Mouse (Mus musculus): ENCODE data around the gene Flrt1. TPM values are rescaled to one million over a fixed set of nuclear protein-coding genes. Genes with fewer than 3 reads are reported as not detected.

Gene Flrt1
- polyA plus RNA-seq, 1 experiment from 2014 or later: 0.97 TPM

- peaks cover 47% of the 10 kb centered on the region for H3K4me1 ChIP-seq (ENCODE audit: control insufficient read depth, insufficient read depth, low read length)
- H3K36me3 ChIP-seq (ENCODE audit: control insufficient read depth, insufficient read depth, low read length): no peaks in the 10 kb centered on the region
- H3K9me3 ChIP-seq (replicated peaks; ENCODE audit: control insufficient read depth, low read length): no peaks in the 10 kb centered on the region
- H3K9ac ChIP-seq (ENCODE audit: low read depth, low read length): no peak overlapping the region
- H3K4me2 ChIP-seq: no peak overlapping the region
- no peak overlapping the region for H3K27ac ChIP-seq (ENCODE audit: low read depth, low read length)
- no peak overlapping the region for H3K4me3 ChIP-seq (ENCODE audit: low read depth, low read length)
- 71% methylated on average over 1 of the region's 1 CpGs for WGBS (ENCODE audit: insufficient replicate concordance)
- ATAC-seq (replicated peaks; ENCODE audit: insufficient number of reproducible peaks, low FRiP score, low TSS enrichment): no peak
- no peaks in the 10 kb centered on the region; the same call in 1 of the 2 replicates for H3K27me3 ChIP-seq (ENCODE audit: control insufficient read depth, insufficient read depth, low read length)
Observed at GRCm38 (mm10) chr19:7126209-7126608, 20.7 kb upstream of the Flrt1 start.

- no peak overlapping the region for H3K27ac ChIP-seq (ENCODE audit: low read depth, low read length)
Observed at GRCm38 (mm10) chr19:7125526-7126156, 20.1 kb upstream of the Flrt1 start.

GRCm38 (mm10) chr19:7122698-7123306, 17.3 kb upstream of the Flrt1 start:
- Histone ChIP-seq H3K36me3 (ENCODE audit: control insufficient read depth, insufficient read depth, low read length) (no peaks in the 10 kb centered on the region), H3K27me3 (ENCODE audit: control insufficient read depth, insufficient read depth, low read length) (no peaks in the 10 kb centered on the region), H3K9me3 (replicated peaks; ENCODE audit: control insufficient read depth, low read length) (no peaks in the 10 kb centered on the region), H3K4me3 (ENCODE audit: low read depth, low read length) (no peak overlapping the region), H3K4me2 (peak overlapping the region; percentile 54), H3K9ac (ENCODE audit: low read depth, low read length) (0 out of 2 replicates have a peak overlapping the region, but pooled peaks have one; percentile 58), H3K4me1 (ENCODE audit: control insufficient read depth, insufficient read depth, low read length) (peaks cover 34% of the 10 kb centered on the region), H3K27ac (ENCODE audit: low read depth, low read length) (peak overlapping the region; percentile 95)
- 30% methylated on average over 10 of the region's 10 CpGs for WGBS (ENCODE audit: insufficient replicate concordance)
- peak; percentile 58; the same call in 1 of the 2 replicates for ATAC-seq (replicated peaks; ENCODE audit: insufficient number of reproducible peaks, low FRiP score, low TSS enrichment)

More at GRCm38 (mm10) chr19:7125526-7126156, 20.1 kb upstream of the Flrt1 start:
- H3K4me2 ChIP-seq: no peak overlapping the region
- H3K9me3 ChIP-seq (replicated peaks; ENCODE audit: control insufficient read depth, low read length): no peaks in the 10 kb centered on the region
- peaks cover 47% of the 10 kb centered on the region for H3K4me1 ChIP-seq (ENCODE audit: control insufficient read depth, insufficient read depth, low read length)
- H3K27me3 ChIP-seq (ENCODE audit: control insufficient read depth, insufficient read depth, low read length): no peaks in the 10 kb centered on the region
- no peak for ATAC-seq (replicated peaks; ENCODE audit: insufficient number of reproducible peaks, low FRiP score, low TSS enrichment)
- 68% methylated on average over 4 of the region's 4 CpGs for WGBS (ENCODE audit: insufficient replicate concordance)
- no peak overlapping the region for H3K9ac ChIP-seq (ENCODE audit: low read depth, low read length)
- no peaks in the 10 kb centered on the region for H3K36me3 ChIP-seq (ENCODE audit: control insufficient read depth, insufficient read depth, low read length)
- no peak overlapping the region for H3K4me3 ChIP-seq (ENCODE audit: low read depth, low read length)

GRCm38 (mm10) chr19:7122277-7122676, 16.7 kb upstream of the Flrt1 start:
- ATAC-seq (replicated peaks; ENCODE audit: insufficient number of reproducible peaks, low FRiP score, low TSS enrichment): peak; percentile 75
- H3K27ac ChIP-seq (ENCODE audit: low read depth, low read length): peak overlapping the region; percentile 95

GRCm38 (mm10) chr19:7121252-7121651, 15.7 kb upstream of the Flrt1 start:
- Histone ChIP-seq H3K9me3 (replicated peaks; ENCODE audit: control insufficient read depth, low read length) (no peaks in the 10 kb centered on the region), H3K9ac (ENCODE audit: low read depth, low read length) (0 out of 2 replicates have a peak overlapping the region, but pooled peaks have one; percentile 8), H3K36me3 (ENCODE audit: control insufficient read depth, insufficient read depth, low read length) (no peaks in the 10 kb centered on the region), H3K4me2 (no peak overlapping the region), H3K27ac (ENCODE audit: low read depth, low read length) (peak overlapping the region; percentile 95; the same call in 1 of the 2 replicates), H3K4me3 (ENCODE audit: low read depth, low read length) (no peak overlapping the region), H3K27me3 (ENCODE audit: control insufficient read depth, insufficient read depth, low read length) (no peaks in the 10 kb centered on the region), H3K4me1 (ENCODE audit: control insufficient read depth, insufficient read depth, low read length) (peaks cover 36% of the 10 kb centered on the region)
- 67% methylated on average over 11 of the region's 11 CpGs for WGBS (ENCODE audit: insufficient replicate concordance)
- ATAC-seq (replicated peaks; ENCODE audit: insufficient number of reproducible peaks, low FRiP score, low TSS enrichment): no peak

More at GRCm38 (mm10) chr19:7122277-7122676, 16.7 kb upstream of the Flrt1 start:
- no peaks in the 10 kb centered on the region for H3K27me3 ChIP-seq (ENCODE audit: control insufficient read depth, insufficient read depth, low read length)
- peak overlapping the region; percentile 54 for H3K4me2 ChIP-seq
- no peak overlapping the region for H3K4me3 ChIP-seq (ENCODE audit: low read depth, low read length)
- no peaks in the 10 kb centered on the region for H3K9me3 ChIP-seq (replicated peaks; ENCODE audit: control insufficient read depth, low read length)
- 0 out of 2 replicates have a peak overlapping the region, but pooled peaks have one; percentile 58 for H3K9ac ChIP-seq (ENCODE audit: low read depth, low read length)
- no peaks in the 10 kb centered on the region for H3K36me3 ChIP-seq (ENCODE audit: control insufficient read depth, insufficient read depth, low read length)
- peaks cover 36% of the 10 kb centered on the region for H3K4me1 ChIP-seq (ENCODE audit: control insufficient read depth, insufficient read depth, low read length)
- 32% methylated on average over 4 of the region's 4 CpGs for WGBS (ENCODE audit: insufficient replicate concordance)

GRCm38 (mm10) chr19:7117653-7118307, 12.3 kb upstream of the Flrt1 start:
- Histone ChIP-seq H3K27me3 (ENCODE audit: control insufficient read depth, insufficient read depth, low read length) (no peaks in the 10 kb centered on the region), H3K9ac (ENCODE audit: low read depth, low read length) (peak overlapping the region; percentile 43; the same call in 1 of the 2 replicates), H3K36me3 (ENCODE audit: control insufficient read depth, insufficient read depth, low read length) (no peaks in the 10 kb centered on the region), H3K4me1 (ENCODE audit: control insufficient read depth, insufficient read depth, low read length) (peaks cover 41% of the 10 kb centered on the region), H3K4me2 (peak overlapping the region; percentile 11; the same call in 1 of the 2 replicates), H3K27ac (ENCODE audit: low read depth, low read length) (no peak overlapping the region), H3K9me3 (replicated peaks; ENCODE audit: control insufficient read depth, low read length) (no peaks in the 10 kb centered on the region), H3K4me3 (ENCODE audit: low read depth, low read length) (no peak overlapping the region)
- ATAC-seq (replicated peaks; ENCODE audit: insufficient number of reproducible peaks, low FRiP score, low TSS enrichment): no peak
- WGBS (ENCODE audit: insufficient replicate concordance): 41% methylated on average over 8 of the region's 8 CpGs

- Histone ChIP-seq H3K4me3 (ENCODE audit: low read depth, low read length) (no peak overlapping the region), H3K27me3 (ENCODE audit: control insufficient read depth, insufficient read depth, low read length) (no peaks in the 10 kb centered on the region), H3K4me2 (no peak overlapping the region), H3K9ac (ENCODE audit: low read depth, low read length) (no peak overlapping the region), H3K9me3 (replicated peaks; ENCODE audit: control insufficient read depth, low read length) (no peaks in the 10 kb centered on the region), H3K27ac (ENCODE audit: low read depth, low read length) (no peak overlapping the region), H3K4me1 (ENCODE audit: control insufficient read depth, insufficient read depth, low read length) (peaks cover 36% of the 10 kb centered on the region), H3K36me3 (ENCODE audit: control insufficient read depth, insufficient read depth, low read length) (no peaks in the 10 kb centered on the region)
- ATAC-seq (replicated peaks; ENCODE audit: insufficient number of reproducible peaks, low FRiP score, low TSS enrichment): no peak
- 57% methylated on average over 4 of the region's 4 CpGs for WGBS (ENCODE audit: insufficient replicate concordance)
Observed at GRCm38 (mm10) chr19:7117141-7117540, 11.6 kb upstream of the Flrt1 start.

- peak overlapping the region; percentile 28; the same call in 1 of the 2 replicates for H3K9ac ChIP-seq (ENCODE audit: low read depth, low read length)
- no peaks in the 10 kb centered on the region for H3K36me3 ChIP-seq (ENCODE audit: control insufficient read depth, insufficient read depth, low read length)
- H3K27me3 ChIP-seq (ENCODE audit: control insufficient read depth, insufficient read depth, low read length): no peaks in the 10 kb centered on the region
- ATAC-seq (replicated peaks; ENCODE audit: insufficient number of reproducible peaks, low FRiP score, low TSS enrichment): no peak
- peaks cover 27% of the 10 kb centered on the region for H3K4me1 ChIP-seq (ENCODE audit: control insufficient read depth, insufficient read depth, low read length)
- WGBS (ENCODE audit: insufficient replicate concordance): 81% methylated on average over 4 of the region's 4 CpGs
- no peak overlapping the region for H3K4me3 ChIP-seq (ENCODE audit: low read depth, low read length)
- H3K4me2 ChIP-seq: no peak overlapping the region
- H3K9me3 ChIP-seq (replicated peaks; ENCODE audit: control insufficient read depth, low read length): no peaks in the 10 kb centered on the region
- H3K27ac ChIP-seq (ENCODE audit: low read depth, low read length): no peak overlapping the region
Observed at GRCm38 (mm10) chr19:7116038-7116731, 10.7 kb upstream of the Flrt1 start.

Measured in heart, embryonic 11.5 days (tissue).